Mouse (Mus musculus): Measurements from ENCODE around the gene Nkain2.

Nkain2 gene

DNA sequence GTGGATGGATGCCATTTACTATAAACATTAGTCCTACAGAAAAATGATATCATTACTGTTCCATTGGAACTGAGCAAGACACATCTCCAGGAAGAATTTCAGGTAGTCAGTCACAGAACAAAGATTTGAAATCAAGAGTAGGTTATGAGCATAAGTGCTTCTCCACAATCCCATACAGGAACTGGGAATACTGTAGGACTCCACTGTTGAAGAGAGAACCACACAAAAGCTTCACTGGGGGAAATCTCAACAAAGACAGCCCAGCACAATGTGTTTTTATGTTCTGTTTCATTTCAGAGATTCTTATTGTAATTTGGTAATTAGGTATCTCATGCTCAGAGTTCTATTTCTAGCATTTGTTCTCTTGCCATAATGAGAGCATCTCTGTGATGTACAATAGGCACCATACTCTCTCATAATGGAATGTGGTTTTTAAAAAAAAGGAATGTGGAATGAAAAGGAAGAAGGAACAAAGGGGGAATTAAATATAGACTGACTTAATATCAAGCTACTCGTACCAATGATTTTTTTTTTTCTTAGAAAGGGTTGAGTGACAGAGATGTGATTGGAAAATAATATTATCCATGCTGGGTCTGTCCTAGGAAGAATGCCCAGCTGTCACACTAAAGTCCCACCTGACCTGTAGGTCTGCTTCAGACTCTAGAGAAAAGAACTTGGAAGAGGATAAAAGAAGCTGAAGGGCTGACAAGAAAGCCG lies 313.5 kb downstream of the Nkain2 start:
- DNase-seq (ENCODE audit: low spot score in 2 of 2), result no peak

GRCm38 (mm10) chr10:32557673-32558072 lies 332.6 kb downstream of the Nkain2 start:
- no peak for DNase-seq (ENCODE audit: low spot score in 2 of 2)

GRCm38 (mm10) chr10:32536057-32536456 lies 354.2 kb downstream of the Nkain2 start:
- no peak for DNase-seq (ENCODE audit: low spot score in 2 of 2)

DNA sequence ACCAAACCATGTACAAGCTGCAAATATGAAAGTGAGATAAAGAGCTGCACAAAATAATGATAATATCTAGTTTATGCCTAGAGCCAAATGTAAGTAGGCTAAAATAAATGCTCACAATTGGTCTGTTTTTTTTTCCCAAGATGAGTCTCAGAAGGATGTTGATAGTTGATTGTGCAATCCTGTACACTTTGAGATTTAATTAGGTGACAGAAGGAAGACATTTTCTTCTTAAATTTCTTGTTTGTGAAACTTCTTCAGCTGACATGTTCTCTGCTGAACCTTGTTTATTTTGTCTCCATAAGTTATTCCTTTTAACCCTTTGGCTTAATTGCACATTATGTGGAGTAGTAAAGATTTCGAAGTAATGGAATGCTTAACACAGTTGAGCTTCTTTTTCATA lies 379.4 kb downstream of the Nkain2 start:
- no peak for DNase-seq (ENCODE audit: low spot score in 2 of 2)

DNA sequence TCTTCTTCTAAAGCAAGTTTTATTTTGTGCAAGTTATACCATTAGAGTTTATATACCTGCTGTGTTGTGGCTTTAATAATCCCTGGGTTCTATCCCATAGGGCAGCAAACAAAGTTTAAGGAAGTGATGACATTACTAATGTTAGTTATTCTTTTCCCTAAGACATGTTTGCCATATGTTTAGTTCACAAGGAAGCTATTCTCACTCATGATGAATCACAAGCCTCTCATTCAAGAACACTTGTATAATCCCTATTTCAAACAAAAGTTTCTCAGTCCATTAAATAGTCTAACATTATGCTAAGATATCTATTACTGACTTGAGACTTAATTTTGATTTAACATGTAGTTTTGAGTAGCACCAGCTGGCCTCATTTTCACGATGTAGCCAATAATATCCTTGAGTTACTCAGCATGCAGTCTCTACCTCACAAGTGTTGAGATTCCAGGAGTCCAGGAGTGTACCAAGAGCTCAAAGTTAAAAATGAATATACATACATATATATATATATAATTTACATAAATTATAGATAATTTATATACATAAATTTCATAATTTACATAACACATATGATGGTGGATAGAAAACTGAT lies 395.6 kb downstream of the Nkain2 start:
- no peak for DNase-seq (ENCODE audit: low spot score in 2 of 2)

DNA sequence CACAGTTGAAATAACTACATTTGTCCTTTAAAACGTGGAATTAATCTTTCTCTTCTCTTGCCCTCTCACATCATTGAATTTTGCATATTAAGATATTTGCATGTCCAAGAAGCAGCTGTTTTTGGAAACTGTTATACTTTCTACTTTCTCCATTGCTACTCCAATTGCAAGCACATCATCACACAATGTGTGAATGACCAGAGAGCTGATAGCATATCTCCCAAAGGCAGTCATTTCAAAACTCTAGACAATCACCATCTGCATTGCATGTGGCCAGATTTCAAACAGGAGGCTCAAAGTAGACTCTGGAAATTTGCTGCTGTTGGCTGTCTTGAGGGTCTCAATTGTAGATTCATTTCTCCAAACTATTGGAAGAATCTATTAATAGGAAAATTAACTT lies 396.7 kb downstream of the Nkain2 start:
- no peak for DNase-seq (ENCODE audit: low spot score in 2 of 2)

DNA sequence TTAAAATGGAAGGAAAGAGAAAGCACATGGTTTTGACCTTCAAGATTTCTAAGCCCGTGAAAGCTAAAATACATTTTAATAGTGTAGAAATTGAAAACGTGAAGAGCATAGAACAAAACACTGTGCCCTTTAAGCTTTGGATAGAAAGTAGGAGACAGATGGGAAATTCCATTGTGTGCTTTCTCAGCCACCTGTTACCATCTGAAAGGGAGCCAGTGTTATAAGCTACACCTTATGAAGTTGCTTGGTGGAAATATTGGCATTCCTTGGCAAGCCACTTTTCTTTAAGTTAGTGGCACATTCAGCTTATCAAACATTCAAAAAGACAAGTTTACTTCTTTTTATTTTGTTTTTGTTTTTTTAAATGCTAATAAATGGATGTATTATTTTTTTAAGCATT lies 427.5 kb downstream of the Nkain2 start:
- DNase-seq (ENCODE audit: low spot score in 2 of 2), result no peak

GRCm38 (mm10) chr10:32439932-32440519 lies 450.2 kb downstream of the Nkain2 start:
- DNase-seq (ENCODE audit: low spot score in 2 of 2), result no peak

GRCm38 (mm10) chr10:32414228-32414627 lies 476.0 kb downstream of the Nkain2 start:
- DNase-seq (ENCODE audit: low spot score in 2 of 2), result no peak

DNA sequence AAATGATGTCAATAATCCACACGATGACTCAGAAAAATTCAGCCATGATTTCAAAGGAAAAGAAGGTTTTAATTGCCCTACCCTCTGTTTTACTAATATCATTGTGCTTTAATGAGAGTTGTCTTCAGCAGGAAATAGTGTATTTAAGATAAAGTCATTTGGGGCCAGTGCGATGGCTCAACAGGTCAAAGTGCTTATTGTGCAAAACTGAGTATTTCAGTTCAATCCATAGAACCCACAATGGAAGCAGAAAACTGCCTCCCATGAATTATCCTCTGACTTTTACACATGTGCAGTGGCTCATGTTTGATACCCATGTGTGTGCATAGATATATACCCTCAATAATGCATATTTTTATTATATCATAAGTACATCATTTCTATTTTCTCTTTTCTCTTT lies 478.9 kb downstream of the Nkain2 start:
- no peak for DNase-seq (ENCODE audit: low spot score in 2 of 2)

DNA sequence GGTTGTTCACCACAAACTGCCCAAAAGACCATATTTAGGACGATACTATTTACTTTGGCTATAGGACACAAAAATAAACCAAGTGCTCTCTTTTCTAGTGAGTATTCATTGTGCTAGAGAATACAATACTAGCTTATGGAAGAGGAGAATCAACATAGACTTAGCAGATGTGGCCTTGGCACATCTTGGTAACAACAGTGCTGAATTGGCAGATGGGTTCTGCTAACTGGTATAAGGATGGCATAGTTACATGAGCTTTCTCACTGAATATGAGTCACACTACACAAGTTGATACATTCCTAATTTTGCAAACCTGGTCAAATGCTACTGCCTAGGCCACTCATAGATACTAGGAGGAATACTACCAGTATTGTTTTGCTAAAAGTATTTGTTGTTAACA lies 489.3 kb downstream of the Nkain2 start:
- no peak for DNase-seq (ENCODE audit: low spot score in 2 of 2)

DNA sequence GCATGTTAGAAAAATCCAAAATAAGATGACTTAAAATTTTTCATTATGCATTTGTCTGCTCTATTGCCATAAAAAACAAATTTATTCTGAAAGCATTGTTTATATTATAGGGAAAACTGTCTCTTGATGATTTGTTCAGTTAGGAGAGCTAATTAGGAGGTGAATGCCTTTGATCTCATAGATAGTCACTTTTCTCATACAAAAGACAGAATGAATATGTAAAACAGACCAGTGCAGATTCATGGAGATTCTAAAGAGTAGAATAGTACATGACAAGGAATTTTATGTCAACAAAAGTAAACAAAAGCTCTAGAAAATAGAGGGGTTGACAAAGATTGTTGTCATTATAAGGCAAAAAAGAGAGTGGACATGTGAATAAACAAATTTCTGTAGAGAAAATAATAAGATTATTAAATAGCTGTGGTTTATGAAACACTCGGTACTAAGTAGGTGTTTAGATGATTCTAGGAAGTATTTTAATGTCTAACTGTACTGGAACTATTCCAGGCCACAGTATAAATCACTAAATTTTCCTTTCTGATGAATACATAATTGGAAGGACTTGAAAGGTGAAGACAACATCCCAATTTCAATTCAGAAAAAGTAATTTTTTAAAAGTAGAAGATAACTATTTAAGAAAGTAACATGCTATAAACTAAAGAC lies 496.3 kb downstream of the Nkain2 start:
- no peak for DNase-seq (ENCODE audit: low spot score in 2 of 2)

DNA sequence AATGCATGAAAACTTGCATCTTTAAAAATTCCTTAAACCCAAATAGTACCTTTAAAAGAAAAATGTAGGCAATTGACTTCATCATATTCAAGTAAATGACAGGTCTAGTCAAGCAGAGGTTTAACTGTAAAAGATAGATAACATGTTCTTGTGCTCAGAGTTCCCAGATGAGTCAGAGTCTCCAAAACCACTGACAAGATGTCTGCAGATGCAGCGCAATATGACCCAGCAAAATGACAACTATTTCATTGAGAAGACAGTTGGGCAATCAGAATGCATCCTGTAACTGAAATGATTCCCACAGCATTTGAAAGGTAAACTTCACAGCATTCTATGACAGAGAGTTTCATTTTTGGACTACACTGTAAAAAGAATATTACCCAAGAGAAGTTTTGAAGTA lies 496.9 kb downstream of the Nkain2 start:
- no peak for DNase-seq (ENCODE audit: low spot score in 2 of 2)

DNA sequence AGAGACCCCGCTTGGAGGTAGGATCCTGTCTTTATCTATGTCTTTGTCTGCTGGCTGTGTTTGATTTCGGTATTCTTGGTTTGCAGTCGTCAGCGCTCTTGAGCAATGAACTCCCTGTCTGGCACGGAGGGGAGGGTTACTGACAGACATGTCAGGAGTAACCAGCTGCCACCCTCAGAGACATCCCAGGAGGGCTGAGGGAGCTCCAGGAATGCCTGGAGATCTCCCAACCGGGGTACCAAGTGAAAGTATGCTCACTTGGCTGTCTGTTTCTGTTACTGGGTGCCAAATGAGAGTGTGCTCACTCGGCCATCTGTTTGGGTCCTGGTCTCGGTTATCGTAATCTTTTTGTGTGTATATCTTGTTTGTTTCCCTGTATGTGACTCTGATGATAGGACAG lies 577.5 kb downstream of the Nkain2 start:
- no peak for DNase-seq (ENCODE audit: low spot score in 2 of 2)

DNA sequence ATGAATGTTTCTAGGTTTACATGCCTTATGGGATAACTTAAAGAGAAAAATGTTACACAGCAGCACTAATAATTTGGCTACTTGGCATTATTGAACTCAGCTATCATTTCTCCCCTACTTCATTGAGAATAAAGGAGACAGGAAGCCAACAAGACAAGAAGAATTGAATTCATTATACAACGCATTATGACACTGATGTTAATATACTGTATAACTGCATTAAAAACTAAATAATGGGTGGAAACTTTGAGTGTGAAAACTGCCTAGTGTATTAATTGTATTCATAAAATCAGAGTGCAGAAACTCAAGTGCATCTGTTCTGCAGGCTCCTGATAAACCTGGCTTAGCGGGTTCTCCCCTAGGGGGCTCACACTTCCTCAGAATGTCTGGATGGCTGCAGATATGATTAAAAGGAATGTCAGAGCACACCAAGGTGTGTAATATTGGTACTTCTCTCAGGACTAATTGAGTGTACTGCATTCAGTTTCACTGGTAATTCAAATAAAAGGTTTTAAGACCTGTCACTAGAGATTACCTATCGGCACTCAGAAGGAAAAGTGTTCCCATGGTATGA lies 589.2 kb downstream of the Nkain2 start:
- no peak for DNase-seq (ENCODE audit: low spot score in 2 of 2)

GRCm38 (mm10) chr10:32290487-32290886 lies 599.8 kb downstream of the Nkain2 start:
- no peak for DNase-seq (ENCODE audit: low spot score in 2 of 2)

- no peak for DNase-seq (ENCODE audit: low spot score in 2 of 2)
Measured at GRCm38 (mm10) chr10:32283690-32284089, 606.6 kb downstream of the Nkain2 start.

GRCm38 (mm10) chr10:32243266-32243882 lies 646.9 kb downstream of the Nkain2 start:
- DNase-seq (ENCODE audit: low spot score in 2 of 2), result no peak

GRCm38 (mm10) chr10:32241168-32241567 lies 649.1 kb downstream of the Nkain2 start:
- no peak for DNase-seq (ENCODE audit: low spot score in 2 of 2)

DNA sequence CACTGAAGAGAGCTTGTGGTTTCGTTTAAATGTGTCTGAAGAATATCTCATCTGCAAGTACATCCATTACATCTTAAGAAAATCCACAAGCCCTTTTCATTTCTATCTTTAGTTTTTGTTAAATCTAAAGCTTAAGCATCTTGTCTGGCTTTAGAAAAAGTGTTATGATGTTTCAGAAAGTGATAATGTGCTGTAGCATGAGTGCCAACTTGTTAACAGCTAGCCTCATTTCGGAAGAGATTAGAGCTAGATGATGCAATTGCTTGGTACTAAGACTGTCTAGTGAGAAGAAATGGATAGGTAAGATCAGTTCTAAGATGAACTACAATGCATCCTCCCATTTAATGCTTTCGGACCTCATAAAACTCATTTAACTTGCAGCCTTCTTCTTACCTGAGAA lies 707.3 kb downstream of the Nkain2 start:
- no peak for DNase-seq (ENCODE audit: low spot score in 2 of 2)

GRCm38 (mm10) chr10:32091354-32091753 lies 798.9 kb downstream of the Nkain2 start:
- no peak for DNase-seq (ENCODE audit: low spot score in 2 of 2)

DNA sequence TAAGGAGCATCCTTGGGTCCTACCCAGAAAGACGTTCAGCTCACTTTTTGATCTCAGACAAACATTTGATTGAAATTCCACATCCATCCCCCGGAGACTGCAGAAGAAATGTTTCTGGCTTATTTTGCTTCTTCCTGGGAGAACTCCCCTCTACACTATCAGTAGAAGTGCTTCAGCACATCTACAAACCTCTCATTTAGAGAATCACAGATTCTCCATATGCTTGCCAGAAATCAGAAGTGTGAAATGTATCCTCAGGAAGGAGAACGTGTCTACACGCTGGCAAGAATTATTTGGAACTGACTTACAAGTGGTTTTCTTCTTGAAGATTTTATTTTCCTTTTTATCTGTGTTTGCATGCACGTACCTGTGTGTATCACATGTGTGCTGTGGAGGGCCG lies 829.9 kb downstream of the Nkain2 start:
- DNase-seq (ENCODE audit: low spot score in 2 of 2), result no peak
